Mouse (Mus musculus) midbrain, embryonic 12.5 days (tissue): ENCODE results near the gene Ccnyl1. TPM values are rescaled to one million over a fixed set of nuclear protein-coding genes. Genes with fewer than 3 reads are reported as not detected.

Experiments used
- ATAC-seq: fragments of 200-750 bp; cut with Nextera tagmentation; 2 replicates; pipeline ENCODE4 v1.8.0; 2017; ENCODE audit warnings: low read depth, moderate TSS enrichment, moderate library complexity; ENCODE audit not compliant: low FRiP score
- H3K27ac ChIP-seq: fragments of 300-500 bp; sonication (generic); replicated peaks from 2 replicates; pipeline ENCODE4 v1.5.1; 2016; ENCODE audit warnings: mild to moderate bottlenecking
- H3K27me3 ChIP-seq: fragments of 300-500 bp; sonication (generic); 2 replicates; pipeline ENCODE4 v1.6.1; 2016; ENCODE audit warnings: mild to moderate bottlenecking
- H3K36me3 ChIP-seq: fragments of 300-500 bp; sonication (generic); 2 replicates; pipeline ENCODE4 v1.6.1; 2016
- H3K4me1 ChIP-seq: fragments of 300-500 bp; sonication (generic); 2 replicates; pipeline ENCODE4 v1.6.1; 2016
- H3K4me2 ChIP-seq: fragments of 300-500 bp; sonication (generic); replicated peaks from 2 replicates; pipeline ENCODE4 v1.6.1; 2016; ENCODE audit warnings: mild to moderate bottlenecking, moderate library complexity
- H3K4me3 ChIP-seq: fragments of 300-500 bp; sonication (generic); 2 replicates; pipeline ENCODE4 v1.5.1; 2016; ENCODE audit warnings: mild to moderate bottlenecking
- H3K9ac ChIP-seq: fragments of 300-500 bp; sonication (generic); replicated peaks from 2 replicates; pipeline ENCODE4 v1.6.1; 2016; ENCODE audit warnings: mild to moderate bottlenecking, moderate library complexity
- H3K9me3 ChIP-seq: fragments of 300-500 bp; sonication (generic); 2 replicates; pipeline ENCODE4 v1.6.1; 2016; ENCODE audit warnings: mild to moderate bottlenecking
- WGBS: fragments of 180-500 bp; shearing (Covaris S2); methylation state at CpG from one replicate; pipeline ENCODE4 v1.1.7; 2016; 5-methylcytosine and 5-hydroxymethylcytosine counted together
- polyA plus RNA-seq: library from polyadenylated mRNA; unstranded; fragments of >200 nt; fragmentation: Nextera tagmentation; extraction: Ambion mirVana; gene quantifications from 2 replicates; pipeline ENCODE4 v1.2.1, GENCODE M21; 2016

Gene Ccnyl1
- polyA plus RNA-seq, 1 experiment from 2014 or later: 7.1 TPM

DNA sequence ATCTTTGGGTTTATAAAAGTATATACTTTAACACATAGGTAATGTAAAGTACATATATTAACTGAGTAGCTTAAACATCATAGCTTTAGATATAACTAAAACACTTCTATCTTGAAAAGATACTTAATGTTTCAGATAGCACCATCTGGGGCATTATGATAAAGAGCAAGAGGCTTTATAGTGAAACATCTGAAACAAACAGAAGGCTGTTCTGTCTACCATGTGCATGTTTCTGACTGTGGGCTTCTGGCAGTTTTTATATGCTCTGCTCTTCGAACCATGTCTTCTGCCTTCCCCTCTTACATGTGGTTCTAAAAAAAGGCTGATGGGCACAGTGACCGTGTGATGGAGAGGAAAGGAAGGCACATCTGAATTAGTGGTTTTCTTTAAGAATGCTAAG lies 16.4 kb downstream of the Ccnyl1 start:
- Histone ChIP-seq H3K4me2 (no peak overlapping the region), H3K9ac (no peak overlapping the region), H3K4me1 (no peaks in the 10 kb centered on the region), H3K36me3 (peaks cover 19% of the 10 kb centered on the region), H3K27me3 (no peaks in the 10 kb centered on the region), H3K27ac (no peak overlapping the region), H3K9me3 (no peaks in the 10 kb centered on the region), H3K4me3 (no peak overlapping the region)
- ATAC-seq: no peak
- 94% methylated on average over 2 of the region's 2 CpGs for WGBS

DNA sequence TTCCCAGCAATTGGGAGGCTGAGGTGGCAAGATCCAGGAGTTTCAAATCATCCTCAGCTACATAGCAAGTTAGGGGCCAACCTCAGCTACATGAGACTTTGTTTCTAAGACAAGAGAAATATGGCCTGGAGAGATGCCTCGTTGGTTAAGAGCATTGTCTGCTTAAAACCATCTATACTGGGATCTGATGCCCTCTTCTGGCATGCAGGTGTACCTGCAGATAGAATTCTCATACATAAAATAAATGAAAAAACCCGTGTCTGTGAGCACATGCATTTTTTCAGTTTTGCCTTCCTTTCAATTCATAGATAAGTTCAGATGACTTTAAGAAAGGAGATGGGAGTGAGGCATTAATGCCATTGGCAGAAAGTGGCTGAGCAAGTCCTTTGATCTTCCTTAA lies 19.6 kb downstream of the Ccnyl1 start:
- no peak overlapping the region for H3K27ac ChIP-seq
- WGBS: 23% methylated on average over 2 of the region's 2 CpGs
- H3K4me1 ChIP-seq: no peaks in the 10 kb centered on the region
- H3K4me2 ChIP-seq: no peak overlapping the region
- H3K4me3 ChIP-seq: no peak overlapping the region
- no peak overlapping the region for H3K9ac ChIP-seq
- no peaks in the 10 kb centered on the region for H3K9me3 ChIP-seq
- peaks cover 8% of the 10 kb centered on the region for H3K36me3 ChIP-seq
- no peaks in the 10 kb centered on the region for H3K27me3 ChIP-seq
- no peak for ATAC-seq

GRCm38 (mm10) chr1:64712006-64712760 lies 21.9 kb downstream of the Ccnyl1 start:
- 88% methylated on average over 14 of the region's 14 CpGs for WGBS
- no peak for ATAC-seq
- Histone ChIP-seq H3K9ac (no peak overlapping the region), H3K4me1 (no peaks in the 10 kb centered on the region), H3K9me3 (no peaks in the 10 kb centered on the region), H3K27me3 (no peaks in the 10 kb centered on the region), H3K4me3 (no peak overlapping the region), H3K27ac (no peak overlapping the region), H3K36me3 (peaks cover 23% of the 10 kb centered on the region), H3K4me2 (no peak overlapping the region)

- H3K4me3 ChIP-seq: no peak overlapping the region
- no peaks in the 10 kb centered on the region for H3K4me1 ChIP-seq
- no peaks in the 10 kb centered on the region for H3K27me3 ChIP-seq
- H3K9ac ChIP-seq: no peak overlapping the region
- H3K27ac ChIP-seq: no peak overlapping the region
- no peaks in the 10 kb centered on the region for H3K9me3 ChIP-seq
- H3K4me2 ChIP-seq: no peak overlapping the region
- H3K36me3 ChIP-seq: peaks cover 27% of the 10 kb centered on the region
- no peak for ATAC-seq
- WGBS: 74% methylated on average over 2 of the region's 2 CpGs
Measured at GRCm38 (mm10) chr1:64715458-64715857, 25.2 kb downstream of the Ccnyl1 start.

- Histone ChIP-seq H3K36me3 (peaks cover 31% of the 10 kb centered on the region), H3K9ac (no peak overlapping the region), H3K9me3 (no peaks in the 10 kb centered on the region), H3K4me1 (peaks cover 4% of the 10 kb centered on the region; the same call in 1 of the 2 replicates), H3K27ac (no peak overlapping the region), H3K4me3 (no peak overlapping the region), H3K4me2 (no peak overlapping the region), H3K27me3 (no peaks in the 10 kb centered on the region)
- 90% methylated on average over 7 of the region's 7 CpGs for WGBS
- ATAC-seq: no peak
Measured at GRCm38 (mm10) chr1:64716589-64717304, 26.5 kb downstream of the Ccnyl1 start.

- ATAC-seq: no peak
- peaks cover 35% of the 10 kb centered on the region for H3K36me3 ChIP-seq
- H3K9ac ChIP-seq: no peak overlapping the region
Measured at GRCm38 (mm10) chr1:64717504-64717903, 27.2 kb downstream of the Ccnyl1 start.

DNA sequence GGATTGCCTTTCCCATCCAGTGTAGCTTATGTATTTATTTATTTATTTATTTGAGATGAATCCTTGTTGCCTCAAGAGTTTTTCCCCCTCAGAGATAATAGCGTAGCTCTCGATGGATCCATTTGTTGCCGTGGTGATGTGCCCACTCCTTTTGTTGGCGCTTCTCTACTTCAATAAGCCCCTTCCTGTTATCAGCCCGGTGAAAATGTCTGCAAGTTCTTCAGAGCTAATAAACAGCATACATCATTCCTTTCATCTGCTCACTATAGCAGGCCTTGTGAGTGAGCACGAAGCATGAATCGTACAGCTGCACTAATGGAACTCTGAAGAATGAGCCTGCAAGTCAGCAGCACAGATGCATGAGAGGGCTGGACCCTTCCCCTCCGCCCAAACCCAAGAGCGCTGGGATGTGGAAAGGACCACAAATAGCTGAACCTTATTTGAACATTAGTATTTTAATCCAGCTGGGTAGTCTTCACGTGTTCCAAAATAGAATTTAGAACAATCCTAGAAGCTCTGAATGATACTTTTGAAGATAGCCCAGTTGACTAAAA lies 30.9 kb downstream of the Ccnyl1 start:
- Histone ChIP-seq H3K36me3 (peaks cover 27% of the 10 kb centered on the region), H3K4me1 (peaks cover 4% of the 10 kb centered on the region; the same call in 1 of the 2 replicates), H3K9ac (no peak overlapping the region), H3K9me3 (no peaks in the 10 kb centered on the region), H3K27me3 (no peaks in the 10 kb centered on the region), H3K4me2 (no peak overlapping the region), H3K27ac (no peak overlapping the region), H3K4me3 (no peak overlapping the region)
- WGBS: 64% methylated on average over 10 of the region's 10 CpGs
- ATAC-seq: no peak

More at GRCm38 (mm10) chr1:64717504-64717903, 27.2 kb downstream of the Ccnyl1 start:
- peaks cover 4% of the 10 kb centered on the region; the same call in 1 of the 2 replicates for H3K4me1 ChIP-seq
- H3K27ac ChIP-seq: no peak overlapping the region
- no peak overlapping the region for H3K4me3 ChIP-seq
- H3K4me2 ChIP-seq: no peak overlapping the region
- H3K9me3 ChIP-seq: no peaks in the 10 kb centered on the region
- no peaks in the 10 kb centered on the region for H3K27me3 ChIP-seq

GRCm38 (mm10) chr1:64730046-64730445 lies 39.8 kb downstream of the Ccnyl1 start:
- H3K4me3 ChIP-seq: no peak overlapping the region
- ATAC-seq: no peak
- H3K4me2 ChIP-seq: no peak overlapping the region
- no peak overlapping the region for H3K27ac ChIP-seq
- no peak overlapping the region for H3K9ac ChIP-seq
- WGBS: 71% methylated on average over 4 of the region's 4 CpGs
- H3K4me1 ChIP-seq: peaks cover 23% of the 10 kb centered on the region
- no peaks in the 10 kb centered on the region for H3K9me3 ChIP-seq
- peaks cover 37% of the 10 kb centered on the region for H3K27me3 ChIP-seq
- no peaks in the 10 kb centered on the region for H3K36me3 ChIP-seq

DNA sequence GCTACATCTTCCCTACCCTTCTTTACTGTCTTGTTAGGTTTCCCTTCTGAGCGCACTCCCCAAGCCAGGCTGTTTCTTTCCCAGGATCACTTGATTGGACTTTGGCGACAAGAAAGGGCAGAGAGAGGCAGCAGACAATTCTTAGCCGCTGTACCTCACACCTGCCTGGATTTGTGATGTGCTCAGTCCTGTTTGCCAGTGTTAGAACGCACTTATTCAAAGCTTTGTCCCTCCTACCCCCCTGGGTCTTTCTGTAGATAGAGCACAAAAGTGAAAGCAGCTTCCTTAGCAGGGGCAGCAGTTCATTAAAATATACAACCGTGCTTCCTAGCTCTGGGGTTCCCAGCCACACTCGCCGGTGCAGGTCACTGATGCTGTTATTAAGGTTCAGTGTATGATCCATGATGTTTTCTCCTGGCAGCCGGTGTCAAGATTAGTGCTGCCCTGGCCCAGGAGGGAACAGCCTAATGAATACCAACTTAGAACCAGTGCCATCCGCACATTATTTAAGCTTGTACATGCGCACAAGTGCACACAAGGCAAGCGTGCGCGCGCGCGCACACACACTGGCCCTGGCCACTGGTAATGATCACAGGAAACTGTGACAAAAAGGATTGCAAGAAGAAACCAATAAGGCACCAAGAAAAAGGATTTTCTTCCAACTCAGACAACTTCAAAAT lies 41.2 kb downstream of the Ccnyl1 start:
- Histone ChIP-seq H3K4me1 (peaks cover 36% of the 10 kb centered on the region), H3K36me3 (no peaks in the 10 kb centered on the region), H3K4me3 (no peak overlapping the region), H3K9ac (no peak overlapping the region), H3K4me2 (no peak overlapping the region), H3K9me3 (no peaks in the 10 kb centered on the region), H3K27me3 (peaks cover 51% of the 10 kb centered on the region), H3K27ac (no peak overlapping the region)
- no peak for ATAC-seq
- WGBS: 68% methylated on average over 16 of the region's 16 CpGs

DNA sequence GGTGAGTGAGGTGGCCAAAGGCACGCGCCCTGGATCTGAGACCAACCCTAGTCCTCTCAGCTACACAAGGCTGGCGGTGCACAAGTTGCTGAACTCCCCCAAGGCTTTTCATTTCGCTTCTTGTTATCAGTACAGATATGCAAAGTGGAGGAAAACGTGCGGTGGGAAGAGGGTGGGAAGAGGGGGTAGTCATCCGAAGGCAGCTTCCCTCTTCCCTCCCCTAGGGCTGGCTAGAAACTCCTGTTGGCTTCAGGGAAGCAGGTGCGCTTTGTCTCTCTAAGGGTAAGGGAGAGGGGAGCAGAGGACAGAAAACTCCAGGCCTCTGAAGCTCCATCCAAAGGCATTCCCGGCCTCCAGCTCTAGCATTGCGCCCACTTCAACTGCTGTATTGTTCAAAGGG lies 41.9 kb downstream of the Ccnyl1 start:
- peaks cover 43% of the 10 kb centered on the region for H3K4me1 ChIP-seq
- ATAC-seq: no peak
- 40% methylated on average over 10 of the region's 10 CpGs for WGBS

GRCm38 (mm10) chr1:64732637-64733200 lies 42.5 kb downstream of the Ccnyl1 start:
- 53% methylated on average over 7 of the region's 7 CpGs for WGBS
- H3K4me1 ChIP-seq: peaks cover 44% of the 10 kb centered on the region
- ATAC-seq: no peak
- no peak overlapping the region for H3K4me2 ChIP-seq
- H3K9ac ChIP-seq: no peak overlapping the region
- no peak overlapping the region for H3K27ac ChIP-seq
- no peaks in the 10 kb centered on the region for H3K36me3 ChIP-seq
- H3K9me3 ChIP-seq: no peaks in the 10 kb centered on the region
- peaks cover 63% of the 10 kb centered on the region for H3K27me3 ChIP-seq
- no peak overlapping the region for H3K4me3 ChIP-seq

More for the DNA sequence above, 41.9 kb downstream of the Ccnyl1 start:
- Histone ChIP-seq H3K27ac (no peak overlapping the region), H3K9me3 (no peaks in the 10 kb centered on the region), H3K36me3 (no peaks in the 10 kb centered on the region), H3K27me3 (peaks cover 58% of the 10 kb centered on the region), H3K4me2 (no peak overlapping the region), H3K4me3 (no peak overlapping the region), H3K9ac (no peak overlapping the region)
